Mouse (Mus musculus): ENCODE data around the gene Plekhd1. TPM values are rescaled to one million over a fixed set of nuclear protein-coding genes. Genes with fewer than 3 reads are reported as not detected.
A peak's percentile ranks its signal among the peaks of the same experiment; 100 is the strongest.

Plekhd1 gene
- polyA plus RNA-seq, 1 experiment from 2014 or later, result 0.44 TPM

DNA sequence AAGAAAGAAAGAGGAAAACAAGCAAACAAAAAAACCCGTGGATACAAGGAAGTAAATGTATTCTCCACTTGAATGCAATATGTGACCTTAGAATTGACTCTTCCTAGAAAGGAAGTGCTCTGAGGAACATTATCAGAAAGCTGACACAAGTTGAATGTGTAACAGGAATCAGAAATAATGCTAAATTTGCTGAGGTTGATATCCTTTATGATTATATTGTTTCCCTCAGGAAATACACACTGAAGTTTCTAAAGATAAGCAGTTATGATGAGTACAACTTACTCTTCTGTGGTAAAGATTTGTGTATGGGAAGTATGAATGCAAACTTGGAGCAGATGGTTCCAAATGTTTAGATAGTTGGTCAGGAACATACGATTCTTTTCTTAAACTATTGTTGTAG is 24.0 kb upstream of the Plekhd1 start:
- Histone ChIP-seq H3K27me3 (no peaks in the 10 kb centered on the region), H3K4me2 (no peak overlapping the region), H3K36me3 (peaks cover 49% of the 10 kb centered on the region), H3K4me3 (replicated peaks) (no peak overlapping the region), H3K9ac (replicated peaks) (no peak overlapping the region), H3K4me1 (replicated peaks) (no peaks in the 10 kb centered on the region), H3K27ac (no peak overlapping the region), H3K9me3 (no peaks in the 10 kb centered on the region)
- no peak for ATAC-seq (ENCODE audit: insufficient number of reproducible peaks, insufficient read depth, low FRiP score, low TSS enrichment, low read depth)
- WGBS, result 85% methylated on average over 2 of the region's 2 CpGs

DNA sequence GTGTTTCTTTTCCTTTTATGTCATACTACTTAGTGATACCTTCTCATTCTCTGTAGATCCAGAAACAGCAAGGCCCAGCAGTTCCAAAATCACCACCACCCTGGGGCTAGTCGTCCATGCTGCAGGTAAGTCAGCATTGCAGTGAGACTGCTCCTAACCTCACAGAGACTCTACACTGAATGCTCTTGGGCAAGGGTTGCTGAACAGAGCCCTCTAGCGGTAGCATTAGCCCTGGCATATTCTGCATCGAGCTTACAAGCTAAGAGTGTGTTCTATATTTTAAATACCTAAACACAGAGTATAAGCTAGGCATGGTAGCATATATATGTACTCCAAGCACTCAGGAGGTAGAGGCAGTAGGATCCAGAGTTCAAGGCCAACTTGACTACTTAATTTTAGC is 19.2 kb upstream of the Plekhd1 start:
- Histone ChIP-seq H3K4me2 (no peak overlapping the region), H3K9me3 (no peaks in the 10 kb centered on the region), H3K4me3 (replicated peaks) (no peak overlapping the region), H3K27me3 (no peaks in the 10 kb centered on the region), H3K4me1 (replicated peaks) (no peaks in the 10 kb centered on the region), H3K27ac (no peak overlapping the region), H3K9ac (replicated peaks) (no peak overlapping the region), H3K36me3 (peaks cover 56% of the 10 kb centered on the region)
- no peak for ATAC-seq (ENCODE audit: insufficient number of reproducible peaks, insufficient read depth, low FRiP score, low TSS enrichment, low read depth)
- WGBS, result 30% methylated on average over 3 of the region's 3 CpGs

DNA sequence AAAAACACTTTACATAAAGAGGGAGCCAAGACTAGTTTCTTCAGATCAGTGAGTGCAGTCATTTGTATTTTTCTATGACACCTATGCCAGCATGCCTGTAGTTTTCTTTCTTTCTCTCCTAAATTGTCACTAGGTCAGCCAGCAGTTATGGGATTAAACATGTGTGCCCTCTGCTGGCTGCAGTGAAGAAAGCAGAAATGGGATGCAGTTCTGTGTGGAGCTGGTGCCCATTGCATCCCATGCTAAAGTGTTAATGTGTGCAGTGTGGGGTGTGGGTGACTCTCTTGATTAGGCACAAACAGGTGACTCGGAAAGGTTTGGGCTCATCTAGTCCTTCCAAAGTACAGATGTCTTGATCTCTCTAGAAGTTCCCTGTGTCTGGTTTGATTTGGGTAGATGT is 11.1 kb upstream of the Plekhd1 start:
- 82% methylated on average over 1 of the region's 1 CpGs for WGBS
- H3K9ac ChIP-seq (replicated peaks), result no peak overlapping the region
- H3K4me2 ChIP-seq, result no peak overlapping the region
- H3K9me3 ChIP-seq, result no peaks in the 10 kb centered on the region
- ATAC-seq (ENCODE audit: insufficient number of reproducible peaks, insufficient read depth, low FRiP score, low TSS enrichment, low read depth), result no peak
- H3K27ac ChIP-seq, result no peak overlapping the region
- H3K27me3 ChIP-seq, result no peaks in the 10 kb centered on the region
- no peak overlapping the region for H3K4me3 ChIP-seq (replicated peaks)
- peaks cover 29% of the 10 kb centered on the region for H3K36me3 ChIP-seq
- no peaks in the 10 kb centered on the region for H3K4me1 ChIP-seq (replicated peaks)

DNA sequence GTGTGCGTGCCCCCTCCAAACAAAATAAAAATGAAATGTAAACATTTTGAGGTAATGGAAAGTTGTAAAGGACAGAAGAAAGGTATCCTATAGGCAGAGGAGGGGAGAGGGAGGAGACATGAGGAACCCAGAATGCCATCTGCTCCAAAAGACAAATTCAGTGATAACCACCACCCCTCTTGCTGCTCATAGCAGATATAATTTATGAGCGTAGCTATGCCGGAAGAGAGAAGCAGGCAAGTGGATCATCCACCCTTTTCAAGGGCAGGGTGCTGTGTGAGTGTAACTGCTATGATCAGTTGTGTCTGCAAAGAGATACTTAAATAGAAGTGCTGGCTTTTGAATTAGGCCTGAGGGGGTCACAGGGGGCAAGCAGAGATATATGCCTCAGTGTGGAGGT is 8.8 kb upstream of the Plekhd1 start:
- WGBS, result 90% methylated on average over 3 of the region's 3 CpGs

DNA sequence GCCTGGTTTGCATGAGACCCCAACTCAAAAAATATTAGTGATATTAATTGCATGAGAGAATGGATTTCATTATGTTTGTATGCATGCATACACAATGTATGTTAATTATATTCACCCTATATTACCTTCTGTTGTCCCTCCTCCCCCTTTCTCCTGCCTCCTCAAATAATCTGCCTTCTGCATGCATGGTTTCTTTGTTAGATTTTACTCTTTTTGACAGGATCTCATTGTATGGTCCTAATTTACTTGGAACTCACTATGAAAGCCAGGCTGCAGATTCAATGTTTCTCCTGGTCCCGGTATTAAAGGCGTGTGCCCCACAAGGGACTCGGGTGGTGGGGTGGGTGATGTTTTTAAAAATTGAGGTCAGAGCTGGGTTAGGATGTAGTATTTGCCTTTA is 8.1 kb upstream of the Plekhd1 start:
- no peaks in the 10 kb centered on the region for H3K4me1 ChIP-seq (replicated peaks)
- 95% methylated on average over 3 of the region's 3 CpGs for WGBS
- H3K27ac ChIP-seq, result no peak overlapping the region
- peaks cover 14% of the 10 kb centered on the region; the same call in 1 of the 2 replicates for H3K36me3 ChIP-seq
- no peak overlapping the region for H3K9ac ChIP-seq (replicated peaks)
- H3K4me2 ChIP-seq, result no peak overlapping the region
- no peak overlapping the region for H3K4me3 ChIP-seq (replicated peaks)
- peaks cover 5% of the 10 kb centered on the region; the same call in 1 of the 2 replicates for H3K27me3 ChIP-seq
- ATAC-seq (ENCODE audit: insufficient number of reproducible peaks, insufficient read depth, low FRiP score, low TSS enrichment, low read depth), result no peak
- no peaks in the 10 kb centered on the region for H3K9me3 ChIP-seq

More for the DNA sequence above, 8.8 kb upstream of the Plekhd1 start:
- H3K36me3 ChIP-seq, result peaks cover 15% of the 10 kb centered on the region; the same call in 1 of the 2 replicates
- no peak for ATAC-seq (ENCODE audit: insufficient number of reproducible peaks, insufficient read depth, low FRiP score, low TSS enrichment, low read depth)
- peaks cover 5% of the 10 kb centered on the region; the same call in 1 of the 2 replicates for H3K27me3 ChIP-seq
- H3K4me1 ChIP-seq (replicated peaks), result no peaks in the 10 kb centered on the region
- H3K4me2 ChIP-seq, result no peak overlapping the region
- no peak overlapping the region for H3K9ac ChIP-seq (replicated peaks)
- H3K4me3 ChIP-seq (replicated peaks), result no peak overlapping the region
- no peak overlapping the region for H3K27ac ChIP-seq
- no peaks in the 10 kb centered on the region for H3K9me3 ChIP-seq

DNA sequence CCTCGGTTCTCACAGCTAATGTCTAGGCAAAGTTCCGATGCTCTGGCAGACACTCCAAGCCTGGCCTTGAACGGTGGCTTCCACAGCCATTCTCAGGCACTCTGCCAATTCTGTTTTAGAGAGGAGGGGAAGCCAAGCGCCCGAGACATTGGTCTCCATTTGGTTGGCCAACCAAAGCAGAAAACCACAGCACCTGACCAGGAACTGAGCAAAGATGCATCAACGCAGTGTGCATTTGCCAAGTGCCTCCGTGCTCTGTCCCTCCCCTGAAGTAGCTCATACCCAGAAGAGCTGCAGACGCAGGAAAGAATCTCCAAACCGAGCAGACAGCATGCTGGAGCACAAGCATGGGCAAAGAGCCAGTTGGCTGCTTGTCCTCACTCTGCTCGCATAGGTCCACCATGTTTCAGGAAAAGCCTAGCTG is 4.6 kb upstream of the Plekhd1 start:
- no peak for ATAC-seq (ENCODE audit: insufficient number of reproducible peaks, insufficient read depth, low FRiP score, low TSS enrichment, low read depth)
- WGBS, result 82% methylated on average over 10 of the region's 10 CpGs
- no peak overlapping the region for H3K4me2 ChIP-seq

DNA sequence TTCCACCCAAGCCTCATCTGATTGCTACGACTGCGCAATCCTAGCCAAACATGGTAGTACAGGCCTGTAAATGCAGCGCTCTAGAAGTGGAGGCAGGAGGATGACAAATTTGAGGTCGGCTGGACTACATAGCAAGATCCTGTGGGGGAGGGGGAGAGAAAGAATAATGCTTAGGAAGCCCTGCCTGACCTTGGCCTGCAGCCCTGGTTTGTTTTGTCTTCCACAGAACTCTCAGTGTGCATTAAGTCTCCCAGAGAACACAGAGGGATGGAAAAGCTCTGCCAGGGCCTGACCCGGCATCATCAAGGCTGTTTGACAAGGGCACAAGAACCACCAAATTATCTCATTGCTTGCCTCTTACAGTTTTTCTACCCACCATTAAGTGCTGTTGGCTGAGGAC is 2.7 kb upstream of the Plekhd1 start:
- Histone ChIP-seq H3K4me3 (replicated peaks) (no peak overlapping the region), H3K9me3 (no peaks in the 10 kb centered on the region), H3K4me1 (replicated peaks) (peaks cover 16% of the 10 kb centered on the region), H3K27ac (no peak overlapping the region), H3K4me2 (no peak overlapping the region), H3K27me3 (peaks cover 57% of the 10 kb centered on the region), H3K9ac (replicated peaks) (no peak overlapping the region), H3K36me3 (no peaks in the 10 kb centered on the region)
- ATAC-seq (ENCODE audit: insufficient number of reproducible peaks, insufficient read depth, low FRiP score, low TSS enrichment, low read depth), result no peak
- WGBS, result 69% methylated on average over 5 of the region's 5 CpGs

More for the DNA sequence above, 4.6 kb upstream of the Plekhd1 start:
- peaks cover 38% of the 10 kb centered on the region for H3K27me3 ChIP-seq
- H3K9ac ChIP-seq (replicated peaks), result no peak overlapping the region
- no peaks in the 10 kb centered on the region for H3K9me3 ChIP-seq
- no peak overlapping the region for H3K27ac ChIP-seq
- no peaks in the 10 kb centered on the region for H3K36me3 ChIP-seq
- no peak overlapping the region for H3K4me3 ChIP-seq (replicated peaks)
- H3K4me1 ChIP-seq (replicated peaks), result peaks cover 13% of the 10 kb centered on the region

DNA sequence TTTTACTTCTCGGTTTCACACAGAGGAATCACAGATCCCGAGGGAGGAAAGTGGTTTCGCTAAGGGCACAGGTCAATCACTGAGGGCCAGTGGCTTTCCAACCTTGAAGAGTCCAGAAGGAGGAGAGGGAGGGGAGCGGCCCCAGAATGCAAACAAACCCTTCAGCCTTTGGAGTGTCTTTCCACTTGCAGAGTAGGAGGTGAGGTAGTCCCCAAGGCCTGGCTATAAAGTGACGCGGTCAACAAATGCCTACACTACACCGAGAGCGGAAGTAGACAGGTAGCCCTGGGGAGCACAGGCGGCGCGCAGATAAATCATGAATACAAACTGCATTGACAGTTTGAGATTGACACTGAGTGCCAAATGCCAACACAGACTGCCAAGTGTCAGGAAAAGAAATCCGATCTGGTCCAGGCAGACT is 710 bp upstream of the Plekhd1 start:
- peak overlapping the region; percentile 41 for H3K4me3 ChIP-seq (replicated peaks)
- no peaks in the 10 kb centered on the region for H3K9me3 ChIP-seq
- no peaks in the 10 kb centered on the region for H3K36me3 ChIP-seq
- peaks cover 69% of the 10 kb centered on the region for H3K27me3 ChIP-seq
- WGBS, result 11% methylated on average over 12 of the region's 12 CpGs
- no peak for ATAC-seq (ENCODE audit: insufficient number of reproducible peaks, insufficient read depth, low FRiP score, low TSS enrichment, low read depth)
- H3K27ac ChIP-seq, result no peak overlapping the region
- peak overlapping the region; percentile 68 for H3K4me2 ChIP-seq
- H3K4me1 ChIP-seq (replicated peaks), result peaks cover 16% of the 10 kb centered on the region
- no peak overlapping the region for H3K9ac ChIP-seq (replicated peaks)

DNA sequence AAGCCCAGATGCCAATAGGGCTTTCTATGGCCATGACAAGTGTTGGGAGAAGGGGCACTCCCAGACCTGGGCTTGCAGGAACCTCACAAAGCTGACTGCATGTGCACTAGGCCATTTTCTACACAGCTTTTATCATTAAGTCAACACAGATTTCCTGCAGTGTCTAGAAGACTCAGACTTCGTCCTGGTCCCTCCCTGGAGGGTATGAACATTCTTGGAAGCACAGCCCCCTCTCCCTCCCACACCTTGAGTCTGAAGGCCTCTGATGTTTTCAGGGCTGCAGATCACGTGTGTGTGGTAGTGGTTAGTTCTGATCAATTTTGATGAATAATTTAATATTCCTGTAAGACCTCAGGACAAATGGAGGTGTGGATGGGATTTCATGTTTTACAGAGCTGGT is 1.3 kb downstream of the Plekhd1 start:
- WGBS, result 28% methylated on average over 2 of the region's 2 CpGs
- no peak for ATAC-seq (ENCODE audit: insufficient number of reproducible peaks, insufficient read depth, low FRiP score, low TSS enrichment, low read depth)
- no peak overlapping the region for H3K4me3 ChIP-seq (replicated peaks)
- peaks cover 69% of the 10 kb centered on the region for H3K27me3 ChIP-seq
- no peak overlapping the region for H3K9ac ChIP-seq (replicated peaks)
- H3K36me3 ChIP-seq, result no peaks in the 10 kb centered on the region
- peaks cover 16% of the 10 kb centered on the region for H3K4me1 ChIP-seq (replicated peaks)
- no peak overlapping the region for H3K27ac ChIP-seq
- no peaks in the 10 kb centered on the region for H3K9me3 ChIP-seq
- 0 out of 2 replicates have a peak overlapping the region, but pooled peaks have one; percentile 68 for H3K4me2 ChIP-seq

DNA sequence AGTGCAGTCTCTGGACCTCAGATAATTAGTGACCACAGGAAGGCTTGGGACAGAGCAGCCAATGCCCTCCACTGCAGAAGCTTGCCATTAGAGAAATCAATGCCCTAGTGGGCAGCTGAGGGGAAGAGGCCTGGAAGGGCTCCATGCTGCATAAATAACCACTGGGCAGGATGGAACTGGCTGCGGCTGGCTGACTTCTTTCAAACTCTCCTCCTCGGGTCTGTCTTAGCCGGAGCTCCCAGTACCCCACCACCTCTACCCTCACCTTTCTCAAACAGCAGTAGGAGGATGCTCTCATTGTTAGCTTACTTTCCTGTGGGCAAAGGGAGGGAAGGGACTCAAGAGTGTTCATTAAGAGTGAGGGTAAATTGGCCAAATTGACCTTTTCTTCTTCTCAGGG is 2.6 kb downstream of the Plekhd1 start:
- H3K4me2 ChIP-seq, result no peak overlapping the region
- no peak overlapping the region for H3K4me3 ChIP-seq (replicated peaks)
- no peak overlapping the region for H3K27ac ChIP-seq
- H3K4me1 ChIP-seq (replicated peaks), result peaks cover 16% of the 10 kb centered on the region
- 63% methylated on average over 3 of the region's 3 CpGs for WGBS
- H3K36me3 ChIP-seq, result no peaks in the 10 kb centered on the region
- no peak overlapping the region for H3K9ac ChIP-seq (replicated peaks)
- ATAC-seq (ENCODE audit: insufficient number of reproducible peaks, insufficient read depth, low FRiP score, low TSS enrichment, low read depth), result no peak
- no peaks in the 10 kb centered on the region for H3K9me3 ChIP-seq
- peaks cover 63% of the 10 kb centered on the region for H3K27me3 ChIP-seq

DNA sequence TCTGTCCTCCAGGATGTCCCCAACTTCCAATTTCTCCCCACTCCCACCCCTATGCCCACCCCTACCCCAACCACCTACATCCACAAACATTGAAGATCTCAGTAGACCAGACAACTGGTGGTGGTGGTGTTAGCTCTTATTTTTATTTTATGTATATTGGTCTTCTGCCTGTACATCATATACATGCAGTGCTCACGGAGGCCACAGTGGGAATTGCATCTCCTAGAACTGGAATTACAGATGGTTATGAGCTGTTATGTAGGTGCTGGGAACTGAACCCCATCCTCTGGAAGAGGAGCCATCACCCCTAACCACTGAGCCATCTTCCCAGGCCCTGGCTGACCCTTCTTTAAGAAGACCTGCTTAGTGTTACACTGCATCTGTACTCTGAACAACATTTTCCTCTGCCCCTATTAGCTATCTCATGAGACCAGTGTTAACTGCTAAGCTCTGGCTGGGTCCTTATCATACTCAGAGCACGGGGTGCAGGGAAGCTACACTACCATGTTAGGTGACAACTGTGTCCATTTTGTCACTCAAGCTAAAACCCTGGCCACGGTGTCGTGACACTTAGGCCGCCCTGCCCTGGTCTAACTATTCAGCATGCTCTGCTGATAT is 6.2 kb downstream of the Plekhd1 start:
- Histone ChIP-seq H3K9me3 (no peaks in the 10 kb centered on the region), H3K4me2 (no peak overlapping the region), H3K36me3 (no peaks in the 10 kb centered on the region), H3K27ac (no peak overlapping the region), H3K4me1 (replicated peaks) (no peaks in the 10 kb centered on the region; the same call in none of the 2 replicates), H3K4me3 (replicated peaks) (no peak overlapping the region), H3K9ac (replicated peaks) (no peak overlapping the region), H3K27me3 (peaks cover 27% of the 10 kb centered on the region)
- 89% methylated on average over 5 of the region's 5 CpGs for WGBS
- ATAC-seq (ENCODE audit: insufficient number of reproducible peaks, insufficient read depth, low FRiP score, low TSS enrichment, low read depth), result no peak

DNA sequence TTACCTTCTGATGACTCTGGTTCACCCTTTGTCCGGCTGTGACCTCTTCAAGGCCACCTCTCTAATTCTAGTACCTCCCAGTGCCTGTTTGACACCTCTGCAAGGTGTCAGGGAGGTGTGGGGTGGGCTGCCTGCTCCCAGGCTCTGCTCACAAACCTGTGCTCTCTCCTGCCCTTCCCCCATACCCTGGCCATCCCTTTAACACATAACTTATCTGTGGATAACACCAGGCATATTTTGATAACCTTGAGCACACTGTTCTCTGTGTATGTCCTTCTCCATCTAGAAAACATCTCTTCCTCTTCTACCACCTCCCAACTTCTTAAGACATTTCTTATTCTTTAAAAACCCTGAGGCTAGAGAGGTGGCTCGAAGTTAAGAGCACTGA is 6.7 kb downstream of the Plekhd1 start:
- Histone ChIP-seq H3K4me2 (no peak overlapping the region), H3K9me3 (no peaks in the 10 kb centered on the region), H3K9ac (replicated peaks) (no peak overlapping the region), H3K27ac (no peak overlapping the region), H3K4me3 (replicated peaks) (no peak overlapping the region), H3K4me1 (replicated peaks) (no peaks in the 10 kb centered on the region; the same call in 1 of the 2 replicates), H3K27me3 (peaks cover 22% of the 10 kb centered on the region), H3K36me3 (no peaks in the 10 kb centered on the region)
- ATAC-seq (ENCODE audit: insufficient number of reproducible peaks, insufficient read depth, low FRiP score, low TSS enrichment, low read depth), result no peak
- 59% methylated on average over 2 of the region's 2 CpGs for WGBS

All from limb, embryonic 12.5 days (tissue).